Mouse (Mus musculus) B cell, adult 2 months (primary cell): ENCODE measurements around the gene Zmynd8.

Experiments
- DNase-seq, 2 experiments: peaks; one replicate each; pipeline ENCODE4 v3.0.0; 2022

Gene Zmynd8

GRCm38 (mm10) chr2:165857395-165857831 is 41.4 kb downstream of the Zmynd8 start:
- no peak for DNase-seq

- no peak for DNase-seq
These were observed 42.1 kb downstream of the Zmynd8 start for GRCm38 (mm10) chr2:165856611-165857200.

- DNase-seq: no peak
These were observed 43.0 kb downstream of the Zmynd8 start for GRCm38 (mm10) chr2:165855641-165856301.

DNA sequence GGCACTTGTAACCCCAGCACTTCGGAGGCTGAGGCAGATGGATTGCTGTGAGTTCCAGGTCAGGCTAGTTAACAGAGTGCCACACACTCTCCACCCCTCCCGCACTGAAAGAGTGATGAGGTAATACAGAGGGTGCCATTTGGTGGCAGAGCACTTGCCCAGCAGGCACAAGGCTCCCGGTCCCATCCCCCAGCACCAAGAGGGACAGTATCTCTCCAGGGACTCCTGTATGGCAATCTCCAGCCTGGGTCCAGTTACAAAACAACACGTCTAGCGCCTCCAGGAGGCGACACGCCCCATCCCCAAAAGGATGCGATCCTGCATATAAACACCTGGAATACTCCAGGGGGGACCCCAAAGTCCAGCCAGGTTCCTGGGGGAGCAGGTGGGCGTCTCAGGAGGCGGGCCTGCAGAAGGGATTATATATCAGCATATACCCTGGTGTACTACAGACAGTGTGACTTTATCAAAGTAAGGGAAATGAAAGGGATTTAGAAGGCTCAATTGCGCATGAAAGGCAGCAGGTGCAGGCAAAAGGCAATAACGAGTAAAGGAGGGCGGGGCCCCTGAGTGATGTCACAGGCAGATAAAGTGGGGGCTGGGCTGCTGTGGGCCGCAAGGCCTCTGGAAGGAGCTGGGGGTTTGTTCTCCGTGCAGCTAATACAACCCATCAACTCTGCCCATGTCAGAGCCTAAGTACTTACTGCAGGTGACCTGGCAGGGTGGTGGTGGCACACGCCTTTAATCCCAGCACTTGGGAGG is 44.4 kb downstream of the Zmynd8 start:
- DNase-seq: no peak

DNA sequence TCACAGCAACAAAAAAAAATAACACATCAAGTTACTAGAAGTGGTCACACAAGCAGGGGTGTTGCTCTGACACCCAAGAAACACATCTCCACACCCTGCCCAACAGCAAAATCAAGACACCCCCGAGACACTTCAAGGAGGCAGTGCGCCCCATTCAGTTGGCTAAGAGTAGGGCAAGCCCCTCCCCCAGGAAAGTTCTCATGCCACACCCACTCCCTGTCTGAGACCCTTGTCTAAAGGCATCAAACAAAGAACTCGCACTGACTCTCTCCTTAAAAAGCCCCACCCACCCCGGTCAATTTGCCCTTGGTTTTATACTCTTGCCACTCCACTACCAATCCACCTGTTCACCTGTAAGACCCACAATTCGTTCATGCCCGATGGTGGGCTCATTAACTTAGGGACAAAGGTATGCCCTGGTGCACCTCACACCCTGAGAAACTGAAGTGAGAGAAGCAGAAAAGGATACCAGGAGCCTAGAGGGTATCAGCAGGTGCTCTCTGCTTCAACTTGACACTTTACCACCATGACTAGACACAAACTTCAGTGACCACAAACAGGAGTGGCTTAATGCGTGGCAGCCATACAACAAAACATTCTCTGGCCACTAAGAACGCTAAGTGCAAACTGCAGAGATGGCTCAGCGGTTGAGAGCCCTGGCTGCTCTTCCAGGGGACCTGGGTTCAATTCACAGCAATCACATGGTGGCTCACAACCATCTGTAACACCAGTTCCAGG is 45.8 kb downstream of the Zmynd8 start:
- DNase-seq: no peak

- no peak for DNase-seq
These were observed 46.4 kb downstream of the Zmynd8 start for GRCm38 (mm10) chr2:165852453-165852852.

DNA sequence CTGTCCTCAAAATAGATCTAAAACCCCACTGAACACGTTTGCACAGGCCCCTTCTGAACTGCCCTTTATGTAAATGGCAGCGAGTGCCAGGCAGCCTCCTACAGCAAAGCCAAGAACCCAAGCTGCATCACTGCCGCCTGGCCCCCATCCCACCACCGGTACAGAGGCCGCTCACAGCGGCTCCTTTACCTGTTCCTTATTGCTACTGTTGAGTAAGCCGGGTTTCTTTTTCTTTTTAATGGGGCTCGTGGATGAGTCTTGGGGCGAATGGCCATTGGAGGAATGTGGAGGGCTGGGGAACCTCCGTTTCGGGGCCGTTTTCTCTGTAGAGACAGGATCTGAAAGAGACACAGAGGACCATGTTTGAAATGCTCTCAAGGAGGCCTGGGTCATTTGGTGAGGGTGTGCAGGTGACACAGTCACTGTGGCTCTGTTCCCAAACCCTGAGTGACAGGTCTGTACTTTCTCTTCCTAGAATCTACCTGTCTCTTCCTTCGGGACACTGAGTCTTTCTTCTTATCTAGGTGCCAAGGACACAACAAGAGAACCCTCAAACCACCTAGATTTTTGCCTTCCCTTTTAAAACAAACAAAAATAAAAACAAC is 46.9 kb downstream of the Zmynd8 start:
- DNase-seq: no peak

DNA sequence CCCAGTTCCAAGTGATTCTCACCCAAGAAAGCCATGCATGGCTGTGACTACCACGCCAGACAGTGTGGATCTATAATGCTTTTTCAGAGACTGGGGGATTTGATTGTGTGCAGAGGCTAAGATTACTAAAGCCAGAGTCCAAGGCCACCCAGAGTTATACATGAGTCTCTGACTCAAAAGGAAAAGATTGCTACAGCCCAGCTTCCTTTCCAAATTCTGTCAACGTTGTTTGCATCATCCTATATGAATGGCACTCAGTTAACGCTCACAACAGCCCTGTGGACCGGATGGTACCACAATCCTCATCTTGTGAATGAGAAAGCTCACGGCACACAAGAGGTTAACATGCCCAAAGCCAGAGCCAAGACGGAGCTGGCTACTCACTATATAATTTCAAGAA is 48.0 kb downstream of the Zmynd8 start:
- no peak for DNase-seq

- no peak for DNase-seq
These were observed 49.7 kb downstream of the Zmynd8 start for GRCm38 (mm10) chr2:165849129-165849528.

DNA sequence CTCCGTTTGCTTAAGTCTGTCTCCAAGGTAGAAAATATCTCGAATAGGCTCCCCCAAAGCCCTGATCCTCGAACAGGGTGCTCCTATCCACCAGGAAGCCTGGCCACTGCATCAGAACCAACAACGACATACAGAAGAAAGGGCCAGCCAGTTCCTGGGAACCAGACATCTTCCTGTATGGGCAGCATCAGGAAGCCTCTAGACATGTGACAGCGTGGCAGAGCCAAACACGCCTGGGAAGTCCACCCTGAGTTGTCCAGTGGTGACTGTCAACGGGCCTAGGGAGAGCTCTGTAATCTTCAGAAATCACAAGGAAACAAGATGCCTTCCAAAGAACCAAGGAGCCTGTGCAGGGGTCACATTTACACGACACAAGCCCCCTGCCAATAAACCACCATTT is 52.0 kb downstream of the Zmynd8 start:
- no peak for DNase-seq

- DNase-seq: no peak
These were observed 53.3 kb downstream of the Zmynd8 start for GRCm38 (mm10) chr2:165845490-165845889.

GRCm38 (mm10) chr2:165843350-165843749 is 55.5 kb downstream of the Zmynd8 start:
- DNase-seq: no peak

DNA sequence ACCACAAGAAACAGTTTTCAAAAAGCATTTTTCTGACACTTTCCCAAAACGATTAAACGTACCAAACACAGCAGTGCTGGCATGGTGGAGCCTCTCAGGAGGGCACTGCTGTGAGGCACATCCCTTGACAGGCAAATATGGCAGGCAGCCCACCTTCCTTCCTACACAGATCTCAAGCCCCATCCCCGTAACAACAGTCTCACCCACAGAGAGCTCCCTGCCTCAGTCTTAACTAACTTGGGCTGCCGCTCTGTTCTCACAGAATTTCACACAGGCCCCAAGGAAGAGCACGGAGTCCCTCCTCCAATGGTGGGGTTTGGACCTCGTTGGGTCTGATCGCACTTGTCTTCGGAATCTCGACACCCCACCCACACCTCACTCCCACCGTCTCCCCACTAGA is 56.6 kb downstream of the Zmynd8 start:
- no peak for DNase-seq

GRCm38 (mm10) chr2:165841805-165842204 is 57.0 kb downstream of the Zmynd8 start:
- no peak for DNase-seq

DNA sequence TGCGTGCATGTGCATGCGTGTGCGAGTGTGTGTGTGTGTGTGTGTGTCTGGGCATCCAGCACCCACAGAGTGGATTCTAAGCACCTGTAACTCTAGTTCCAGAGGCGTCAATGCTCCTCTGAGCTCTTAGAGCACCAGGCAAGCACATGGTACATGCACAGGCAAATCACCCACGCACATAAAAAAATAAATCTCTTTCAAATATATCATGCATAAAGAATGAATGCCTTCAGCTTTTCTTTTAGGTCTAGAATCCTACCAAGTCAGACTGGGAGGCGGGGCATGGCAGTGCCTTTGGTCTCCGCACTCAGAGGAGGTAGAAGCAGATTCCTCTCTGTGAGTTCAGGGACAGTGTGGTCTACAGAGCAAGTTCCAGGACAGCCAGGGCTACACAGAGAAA is 58.0 kb downstream of the Zmynd8 start:
- no peak for DNase-seq

GRCm38 (mm10) chr2:165839317-165839652 is 59.5 kb downstream of the Zmynd8 start:
- DNase-seq: no peak

DNA sequence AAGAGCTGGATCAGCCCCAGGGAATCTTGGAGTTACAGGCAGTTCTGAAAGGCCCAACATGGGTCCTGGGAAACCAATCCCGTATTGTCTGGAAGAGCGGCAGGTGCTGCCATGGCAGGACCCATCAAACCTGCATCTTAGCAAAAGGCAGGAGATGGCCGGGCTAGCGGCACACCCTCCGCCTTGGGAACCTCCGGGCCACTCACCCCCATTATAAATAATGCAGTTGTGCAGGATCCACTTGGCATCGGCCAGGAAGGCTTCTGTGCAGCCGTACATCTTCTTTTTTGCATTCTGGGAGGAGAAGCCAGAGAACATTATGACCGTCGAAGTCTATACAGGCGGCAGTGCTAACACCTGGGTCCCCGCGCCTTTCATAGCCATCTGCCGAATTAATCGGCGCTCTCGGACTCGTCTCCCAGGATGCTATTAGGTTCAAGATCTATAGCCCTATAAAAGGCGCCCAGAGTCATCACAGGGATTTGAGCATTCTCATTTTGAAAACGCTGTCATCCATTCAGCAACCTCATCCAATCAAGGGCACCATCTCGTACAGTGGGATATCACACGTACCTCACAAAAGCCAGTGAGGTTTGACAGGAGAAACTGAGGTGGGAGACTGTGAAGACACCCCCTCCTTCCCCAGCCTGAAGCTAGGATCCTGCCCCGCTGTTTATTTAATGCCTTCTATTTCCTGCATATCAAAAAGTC is 60.1 kb downstream of the Zmynd8 start:
- no peak for DNase-seq

DNA sequence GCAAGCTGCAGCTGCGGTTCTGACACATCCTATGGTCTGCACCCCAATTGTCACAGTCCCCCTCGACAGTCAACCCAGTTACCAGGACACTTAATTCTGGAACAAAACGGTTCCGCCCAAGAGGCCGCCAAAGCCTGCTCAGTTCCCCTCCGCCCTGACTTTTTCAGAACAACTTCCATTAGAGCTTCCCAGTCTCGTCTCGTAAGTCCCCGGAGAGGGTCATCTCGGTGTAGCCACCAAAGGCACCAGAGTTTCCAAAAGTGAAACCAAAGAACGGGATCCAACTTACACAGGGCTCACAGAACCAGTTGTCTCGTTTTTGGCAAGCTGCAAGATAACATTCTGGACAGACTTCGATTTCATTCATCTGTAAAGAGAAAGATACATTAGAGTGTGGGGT is 64.2 kb downstream of the Zmynd8 start:
- DNase-seq: no peak

GRCm38 (mm10) chr2:165833468-165833867 is 65.3 kb downstream of the Zmynd8 start:
- no peak for DNase-seq

GRCm38 (mm10) chr2:165832720-165833119 is 66.1 kb downstream of the Zmynd8 start:
- no peak for DNase-seq

GRCm38 (mm10) chr2:165832295-165832694 is 66.5 kb downstream of the Zmynd8 start:
- no peak for DNase-seq

GRCm38 (mm10) chr2:165831637-165832289 is 67.1 kb downstream of the Zmynd8 start:
- DNase-seq: no peak
